Mouse (Mus musculus) ES-E14 (cell line): Measurements from ENCODE around the gene Rcsd1.

Experiments used
- CHD2 ChIP-seq: IDR thresholded peaks from 2 replicates; pipeline ENCODE4 v1.6.1; 2014; ENCODE audit warnings: mild to moderate bottlenecking, low read depth, low read length, inconsistent platforms
- MAFK ChIP-seq: IDR thresholded peaks from 2 replicates; pipeline ENCODE4 v1.6.1; 2014; ENCODE audit warnings: mild to moderate bottlenecking, low read depth, low read length, inconsistent platforms; ENCODE audit not compliant: insufficient read depth
- ZC3H11A ChIP-seq: IDR thresholded peaks from 2 replicates; pipeline ENCODE4 v1.6.1; 2012; ENCODE audit warnings: low read depth, mild to moderate bottlenecking, inconsistent platforms, low read length, borderline replicate concordance
- ZNF384 ChIP-seq: IDR thresholded peaks from 2 replicates; pipeline ENCODE4 v1.6.1; 2012; ENCODE audit warnings: low read depth, low read length, inconsistent platforms

GRCm38 (mm10) chr1:165735826-165736818 lies 26.6 kb upstream of the Rcsd1 start:
- TF ChIP-seq ZC3H11A = peak; percentile 81; the same call in 1 of the 2 replicates
- no peak for TF ChIP-seq ZNF384
- TF ChIP-seq MAFK = 0 out of 2 replicates have a peak, but pooled peaks have one; percentile 12
- TF ChIP-seq CHD2 = no peak
